ENCODE assay signal across 15 mouse cellular contexts in the genomic region with DNA sequence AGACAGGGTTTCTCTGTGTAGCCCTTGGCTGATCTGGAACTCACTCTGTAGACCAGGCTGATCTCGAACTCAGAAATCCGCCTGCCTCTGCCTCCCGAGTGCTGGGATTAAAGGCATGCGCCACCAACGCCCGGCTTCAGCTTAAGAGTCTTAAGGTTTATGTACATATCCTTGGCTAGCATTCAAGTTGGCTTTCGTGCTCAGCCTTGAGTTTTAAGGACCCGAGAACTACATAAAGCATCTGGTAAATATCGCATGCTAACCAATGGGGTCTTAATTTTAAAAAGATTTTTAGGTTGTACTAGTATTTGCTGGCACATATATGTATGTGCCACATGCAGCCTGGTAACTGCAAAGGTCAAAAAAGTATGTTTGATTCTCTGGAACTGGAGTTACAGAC. TPM values are rescaled to one million over a fixed set of nuclear protein-coding genes. Genes with fewer than 3 reads are reported as not detected.
A peak's percentile ranks its signal among the peaks of the same experiment; 100 is the strongest.
DNase-seq lines count a peak whose midpoint lies in the region; ATAC-seq and TF ChIP-seq lines count a peak whose summit lies in the region.
"Had no signal": no experiment of that assay in that cellular context is flagged by ENCODE, and none has a peak within 500 bp of the region (broad histone marks: within the 10 kb centered on the region; RNA-seq: fewer than 3 reads in every experiment).

No protein-coding gene starts in this region.

- H3K27ac ChIP-seq in forebrain, embryonic 14.5 days (ENCODE audit: low read depth, low read length), result no peak overlapping the region
- no peak overlapping the region for H3K27ac ChIP-seq in forebrain, embryonic 15.5 days (replicated peaks)
- no peak overlapping the region for H3K27ac ChIP-seq in lung, embryonic 14.5 days (ENCODE audit: low read depth)
- no peak overlapping the region for H3K27ac ChIP-seq in liver, embryonic 15.5 days (replicated peaks)
- H3K27ac ChIP-seq in layer of hippocampus, adult 2 months, result no peak overlapping the region

- H3K9ac ChIP-seq in forebrain, embryonic 14.5 days (ENCODE audit: low read length), result no peak overlapping the region
- H3K9ac ChIP-seq in forebrain, embryonic 15.5 days (replicated peaks), result no peak overlapping the region
- no peak overlapping the region for H3K9ac ChIP-seq in lung, embryonic 14.5 days
- H3K9ac ChIP-seq in liver, embryonic 15.5 days, result no peak overlapping the region

- peaks cover 16% of the 10 kb centered on the region for H3K36me3 ChIP-seq in forebrain, embryonic 14.5 days (ENCODE audit: control insufficient read depth, insufficient read depth, low read length)
- H3K36me3 ChIP-seq in forebrain, embryonic 15.5 days, result peaks cover 16% of the 10 kb centered on the region
- peaks cover 26% of the 10 kb centered on the region for H3K36me3 ChIP-seq in lung, embryonic 14.5 days (ENCODE audit: insufficient read depth)
- peaks cover 28% of the 10 kb centered on the region for H3K36me3 ChIP-seq in liver, embryonic 15.5 days (replicated peaks)

- WGBS in forebrain, embryonic 14.5 days, result 92% methylated on average over 9 of the region's 9 CpGs
- 93% methylated on average over 9 of the region's 9 CpGs for WGBS in forebrain, embryonic 15.5 days
- 85% methylated on average over 9 of the region's 9 CpGs for WGBS in lung, embryonic 14.5 days
- 89% methylated on average over 9 of the region's 9 CpGs for WGBS in liver, embryonic 15.5 days (ENCODE audit: insufficient replicate concordance)

- DNase-seq in forebrain, embryonic 14.5 days (ENCODE audit: low spot score), result no peak
- DNase-seq in lung, embryonic 14.5 days, result no peak
- no peak for DNase-seq in lung, postnatal 25 days (ENCODE audit: low spot score)
- peak; percentile 16 for DNase-seq in ZHBTc4 (ENCODE audit: low read depth, low spot score)
- DNase-seq in adrenal gland, postnatal 36 days, result no peak
- DNase-seq in layer of hippocampus, adult 2 months (ENCODE audit: low spot score in 2 of 2), result no peak
- DNase-seq: adrenal gland, adult 8-10 months; embryo, embryonic 11 days; heart, postnatal 14 days; thymus, postnatal 25 days had no signal

- H3K9me3 ChIP-seq in forebrain, embryonic 14.5 days (replicated peaks; ENCODE audit: control insufficient read depth, low read length), result no peaks in the 10 kb centered on the region
- H3K9me3 ChIP-seq in forebrain, embryonic 15.5 days, result no peaks in the 10 kb centered on the region
- no peaks in the 10 kb centered on the region for H3K9me3 ChIP-seq in lung, embryonic 14.5 days (ENCODE audit: low read depth, low read length)
- H3K9me3 ChIP-seq in liver, embryonic 15.5 days (replicated peaks), result no peaks in the 10 kb centered on the region
- H3K9me3 ChIP-seq: forebrain, embryonic 13.5 days had no signal

- peaks cover 19% of the 10 kb centered on the region for H3K4me1 ChIP-seq in forebrain, embryonic 14.5 days (ENCODE audit: control insufficient read depth, insufficient read depth, low read length)
- H3K4me1 ChIP-seq in forebrain, embryonic 15.5 days, result peaks cover 42% of the 10 kb centered on the region
- no peaks in the 10 kb centered on the region for H3K4me1 ChIP-seq in lung, embryonic 14.5 days (ENCODE audit: insufficient read depth)
- peaks cover 63% of the 10 kb centered on the region for H3K4me1 ChIP-seq in liver, embryonic 15.5 days (replicated peaks)

- no peak for ATAC-seq in forebrain, embryonic 14.5 days
- ATAC-seq in forebrain, embryonic 15.5 days (replicated peaks), result no peak
- ATAC-seq in lung, embryonic 14.5 days (ENCODE audit: insufficient read depth), result no peak
- ATAC-seq in liver, embryonic 15.5 days (ENCODE audit: insufficient read depth), result no peak

- TF ChIP-seq CTCF in lung, embryonic 14.5 days (IDR thresholded peaks at IDR 0.05; ENCODE audit: low read depth), result no peak
- no peak for TF ChIP-seq CTCF in layer of hippocampus, adult 2 months (conservative IDR thresholded peaks at IDR 0.05)

- 0 out of 2 replicates have a peak overlapping the region, but pooled peaks have one; percentile 90 for H3K4me2 ChIP-seq in forebrain, embryonic 14.5 days (ENCODE audit: low read length)
- H3K4me2 ChIP-seq in forebrain, embryonic 15.5 days (replicated peaks), result no peak overlapping the region; the same call in 1 of the 2 replicates
- peak overlapping the region; percentile 94; the same call in 1 of the 2 replicates for H3K4me2 ChIP-seq in lung, embryonic 14.5 days
- peak overlapping the region; percentile 77 for H3K4me2 ChIP-seq in liver, embryonic 15.5 days

- H3K27me3 ChIP-seq in forebrain, embryonic 14.5 days (replicated peaks; ENCODE audit: control insufficient read depth, insufficient read depth, low read length), result no peaks in the 10 kb centered on the region
- no peaks in the 10 kb centered on the region for H3K27me3 ChIP-seq in forebrain, embryonic 15.5 days
- no peaks in the 10 kb centered on the region for H3K27me3 ChIP-seq in lung, embryonic 14.5 days (ENCODE audit: insufficient read depth, low read length)
- no peaks in the 10 kb centered on the region for H3K27me3 ChIP-seq in liver, embryonic 15.5 days
- H3K27me3 ChIP-seq: forebrain, embryonic 13.5 days had no signal

- H3K4me3 ChIP-seq in forebrain, embryonic 14.5 days (ENCODE audit: low read depth, low read length), result no peak overlapping the region
- no peak overlapping the region for H3K4me3 ChIP-seq in forebrain, embryonic 15.5 days
- no peak overlapping the region; the same call in 1 of the 2 replicates for H3K4me3 ChIP-seq in lung, embryonic 14.5 days (ENCODE audit: low read depth, low read length)
- H3K4me3 ChIP-seq in liver, embryonic 15.5 days (replicated peaks), result no peak overlapping the region
- H3K4me3 ChIP-seq in layer of hippocampus, adult 2 months, result no peak overlapping the region; the same call in 1 of the 2 replicates

RNA-seq across cellular contexts. Expression of a gene that starts 0.9 kb away (rescaled TPM):
- 107 and 139 TPM in 2 replicates for polyA plus RNA-seq in forebrain, embryonic 14.5 days (2014; fragmentation: Nextera tagmentation; extraction: Ambion mirVana)
- polyA plus RNA-seq in forebrain, embryonic 15.5 days (2015; fragmentation: Nextera tagmentation; extraction: Ambion mirVana), result 106 and 107 TPM in 2 replicates
- 75.3 and 78.0 TPM in 2 replicates for polyA plus RNA-seq in lung, embryonic 14.5 days (2014; fragmentation: Nextera tagmentation; extraction: Ambion mirVana)
- 18.6 and 19.6 TPM in 2 replicates for polyA plus RNA-seq in liver, embryonic 15.5 days (2015; fragmentation: Nextera tagmentation; extraction: Ambion mirVana)
- total RNA-seq in adrenal gland, postnatal 36 days (2021), result 100 to 1,000 TPM; 109 to 114 TPM
- 100 to 1,000 TPM; 319 to 331 TPM for total RNA-seq in layer of hippocampus, adult 2 months (2021)

RNA-seq across cellular contexts. Expression of a gene that starts 2.7 kb away (rescaled TPM):
- polyA plus RNA-seq in forebrain, embryonic 14.5 days (2014; fragmentation: Nextera tagmentation; extraction: Ambion mirVana), result 18.0 and 23.3 TPM in 2 replicates
- 20.2 and 20.3 TPM in 2 replicates for polyA plus RNA-seq in forebrain, embryonic 15.5 days (2015; fragmentation: Nextera tagmentation; extraction: Ambion mirVana)
- polyA plus RNA-seq in lung, embryonic 14.5 days (2014; fragmentation: Nextera tagmentation; extraction: Ambion mirVana), result 12.0 and 12.8 TPM in 2 replicates
- 5.1 and 5.4 TPM in 2 replicates for polyA plus RNA-seq in liver, embryonic 15.5 days (2015; fragmentation: Nextera tagmentation; extraction: Ambion mirVana)
- 10 to 100 TPM; 14.8 to 18.3 TPM for total RNA-seq in adrenal gland, postnatal 36 days (2021)
- total RNA-seq in layer of hippocampus, adult 2 months (2021), result 10 to 100 TPM; 11.0 to 11.2 TPM

RNA-seq across cellular contexts. Expression of a gene that starts 13.2 kb away (rescaled TPM):
- not detected in 2 replicates for polyA plus RNA-seq in forebrain, embryonic 14.5 days (2014; fragmentation: Nextera tagmentation; extraction: Ambion mirVana)
- 0.06 TPM in 1 of 2 replicates, not detected in the other for polyA plus RNA-seq in forebrain, embryonic 15.5 days (2015; fragmentation: Nextera tagmentation; extraction: Ambion mirVana)
- 0.43 and 0.47 TPM in 2 replicates for polyA plus RNA-seq in lung, embryonic 14.5 days (2014; fragmentation: Nextera tagmentation; extraction: Ambion mirVana)
- 32.3 and 37.0 TPM in 2 replicates for polyA plus RNA-seq in liver, embryonic 15.5 days (2015; fragmentation: Nextera tagmentation; extraction: Ambion mirVana)
- total RNA-seq in adrenal gland, postnatal 36 days (2021), result not detected
- not detected for total RNA-seq in layer of hippocampus, adult 2 months (2021)
- total RNA-seq: adrenal gland, adult 8-10 months; liver, adult 2 months had no signal
- polyA plus RNA-seq: C2C12; liver, adult 2 months had no signal

Comparison
In these comparisons a context has a peak if more than half of its experiments do, and no peak if none do; other contexts are left out.
1. RNA of a gene that starts 13.2 kb away (polyA plus RNA-seq): 32.3 to 37.0 TPM in liver, embryonic 15.5 days; 0.43 to 0.47 TPM in lung, embryonic 14.5 days, not detected in forebrain, embryonic 14.5 days and 0.06 TPM in forebrain, embryonic 15.5 days; every median in the first group is over 10 times any median in the second.